Mouse (Mus musculus) lung, postnatal 10 days (tissue): ENCODE data around the gene Serp2.

Source experiments
- DNase-seq: peaks from one replicate; pipeline ENCODE4 v3.0.0; 2021

The Serp2 gene

GRCm38 (mm10) chr14:76489128-76489527, 67.6 kb downstream of the Serp2 start:
- DNase-seq = no peak

GRCm38 (mm10) chr14:76488101-76489044, 68.3 kb downstream of the Serp2 start:
- DNase-seq = no peak

GRCm38 (mm10) chr14:76487609-76488008, 69.1 kb downstream of the Serp2 start:
- no peak for DNase-seq

GRCm38 (mm10) chr14:76483701-76484100, 73.0 kb downstream of the Serp2 start:
- DNase-seq = no peak
